Mouse (Mus musculus) heart, embryonic 15.5 days (tissue): ENCODE results near the gene Hemk1. TPM values are rescaled to one million over a fixed set of nuclear protein-coding genes. Genes with fewer than 3 reads are reported as not detected.

Source experiments
- ATAC-seq: fragments of 200-750 bp; cut with Nextera tagmentation; replicated peaks from 2 replicates; pipeline ENCODE4 v1.8.0; 2017; ENCODE audit warnings: low read depth, moderate TSS enrichment; ENCODE audit not compliant: insufficient number of reproducible peaks, insufficient read depth, low FRiP score
- H3K27ac ChIP-seq: fragments of 300-500 bp; sonication (generic); 2 replicates; pipeline ENCODE4 v1.5.1; 2015; ENCODE audit warnings: mild to moderate bottlenecking, inconsistent platforms
- H3K27me3 ChIP-seq: fragments of 300-500 bp; sonication (generic); 2 replicates; pipeline ENCODE4 v1.6.1; 2015; ENCODE audit warnings: inconsistent platforms
- H3K36me3 ChIP-seq: fragments of 300-500 bp; sonication (generic); 2 replicates; pipeline ENCODE4 v1.6.1; 2015; ENCODE audit warnings: mild to moderate bottlenecking, inconsistent platforms
- H3K4me1 ChIP-seq: fragments of 300-500 bp; sonication (generic); replicated peaks from 2 replicates; pipeline ENCODE4 v1.6.1; 2015; ENCODE audit warnings: inconsistent platforms
- H3K4me2 ChIP-seq: fragments of 300-500 bp; sonication (generic); 2 replicates; pipeline ENCODE4 v1.6.1; 2015; ENCODE audit warnings: inconsistent platforms, mild to moderate bottlenecking, moderate library complexity
- H3K4me3 ChIP-seq: fragments of 300-500 bp; sonication (generic); 2 replicates; pipeline ENCODE4 v1.5.1; 2015; ENCODE audit warnings: mild to moderate bottlenecking, inconsistent platforms
- H3K9ac ChIP-seq: fragments of 300-500 bp; sonication (generic); 2 replicates; pipeline ENCODE4 v1.6.1; 2015; ENCODE audit warnings: mild to moderate bottlenecking, inconsistent platforms
- H3K9me3 ChIP-seq: fragments of 300-500 bp; sonication (generic); replicated peaks from 2 replicates; pipeline ENCODE4 v1.6.1; 2016; ENCODE audit warnings: inconsistent platforms
- WGBS: fragments of 180-500 bp; shearing (Covaris S2); methylation state at CpG from one replicate; pipeline ENCODE4 v1.1.7; 2015; ENCODE audit warnings: mixed read lengths; 5-methylcytosine and 5-hydroxymethylcytosine counted together
- polyA plus RNA-seq: library from polyadenylated mRNA; unstranded; fragments of >200 nt; fragmentation: Nextera tagmentation; extraction: Ambion mirVana; gene quantifications from 2 replicates; pipeline ENCODE4 v1.2.1, GENCODE M21; 2015

Gene Hemk1
- 11.2 and 11.8 TPM in 2 replicates for polyA plus RNA-seq

GRCm38 (mm10) chr9:107338172-107338883 lies at the start of gene Hemk1:
Gene Hemk1, minus strand, starts transcription at chr9:107338350.
- Histone ChIP-seq H3K4me1 (peaks cover 34% of the 10 kb centered on the region), H3K27me3 (peaks cover 6% of the 10 kb centered on the region; the same call in 1 of the 2 replicates), H3K27ac (peak within 1 kb of the TSS; percentile 43), H3K36me3 (0 out of 2 replicates have a peak, but pooled peaks cover 3% of the 10 kb centered on the region), H3K9me3 (no peaks in the 10 kb centered on the region), H3K9ac (peak within 1 kb of the TSS; percentile 61), H3K4me3 (peak within 1 kb of the TSS; percentile 61), H3K4me2 (peak within 1 kb of the TSS; percentile 93)
- peak; percentile 65 for ATAC-seq
- WGBS = 5% methylated on average over 30 of the region's 30 CpGs

- WGBS = 78% methylated on average over 3 of the region's 3 CpGs
- no peak overlapping the region for H3K9ac ChIP-seq
These were observed 49.6 kb upstream of the Hemk1 start for GRCm38 (mm10) chr9:107387708-107388107.

GRCm38 (mm10) chr9:107386722-107387121 lies 48.6 kb upstream of the Hemk1 start:
- Histone ChIP-seq H3K9me3 (no peaks in the 10 kb centered on the region), H3K4me2 (no peak overlapping the region), H3K27me3 (peaks cover 54% of the 10 kb centered on the region), H3K4me3 (no peak overlapping the region), H3K4me1 (0 out of 2 replicates have a peak, but pooled peaks cover 2% of the 10 kb centered on the region), H3K9ac (no peak overlapping the region), H3K36me3 (no peaks in the 10 kb centered on the region), H3K27ac (no peak overlapping the region)
- WGBS = 78% methylated on average over 3 of the region's 3 CpGs
- ATAC-seq = no peak

More at GRCm38 (mm10) chr9:107387708-107388107, 49.6 kb upstream of the Hemk1 start:
- no peak overlapping the region for H3K4me2 ChIP-seq
- no peaks in the 10 kb centered on the region for H3K4me1 ChIP-seq
- H3K4me3 ChIP-seq = no peak overlapping the region
- no peak for ATAC-seq
- H3K9me3 ChIP-seq = no peaks in the 10 kb centered on the region
- H3K36me3 ChIP-seq = no peaks in the 10 kb centered on the region
- H3K27ac ChIP-seq = no peak overlapping the region
- peaks cover 45% of the 10 kb centered on the region for H3K27me3 ChIP-seq

- no peaks in the 10 kb centered on the region for H3K9me3 ChIP-seq
- no peak overlapping the region for H3K27ac ChIP-seq
- no peak overlapping the region for H3K9ac ChIP-seq
- 0 out of 2 replicates have a peak, but pooled peaks cover 2% of the 10 kb centered on the region for H3K4me1 ChIP-seq
- H3K27me3 ChIP-seq = peaks cover 73% of the 10 kb centered on the region
- WGBS = 43% methylated on average over 3 of the region's 3 CpGs
- no peaks in the 10 kb centered on the region for H3K36me3 ChIP-seq
- ATAC-seq = no peak
- H3K4me2 ChIP-seq = no peak overlapping the region
- H3K4me3 ChIP-seq = no peak overlapping the region
These were observed 46.2 kb upstream of the Hemk1 start for GRCm38 (mm10) chr9:107384396-107384795.

GRCm38 (mm10) chr9:107381723-107382122 lies 43.6 kb upstream of the Hemk1 start:
- Histone ChIP-seq H3K36me3 (no peaks in the 10 kb centered on the region), H3K4me2 (no peak overlapping the region), H3K9me3 (no peaks in the 10 kb centered on the region), H3K4me1 (peaks cover 9% of the 10 kb centered on the region; the same call in 1 of the 2 replicates), H3K27me3 (peaks cover 93% of the 10 kb centered on the region), H3K27ac (no peak overlapping the region), H3K9ac (no peak overlapping the region), H3K4me3 (no peak overlapping the region)
- ATAC-seq = no peak
- 2% methylated on average over 8 of the region's 8 CpGs for WGBS

GRCm38 (mm10) chr9:107377961-107378512 lies 39.9 kb upstream of the Hemk1 start:
- Histone ChIP-seq H3K27me3 (peaks cover 77% of the 10 kb centered on the region), H3K4me3 (peak overlapping the region; percentile 35), H3K4me2 (peak overlapping the region; percentile 57), H3K9me3 (no peaks in the 10 kb centered on the region), H3K36me3 (no peaks in the 10 kb centered on the region), H3K9ac (no peak overlapping the region), H3K4me1 (peaks cover 9% of the 10 kb centered on the region; the same call in 1 of the 2 replicates), H3K27ac (no peak overlapping the region)
- under 1% methylated on average over 35 of the region's 35 CpGs for WGBS
- ATAC-seq = no peak

GRCm38 (mm10) chr9:107375451-107375850 lies 37.3 kb upstream of the Hemk1 start:
- no peak for ATAC-seq
- Histone ChIP-seq H3K4me3 (no peak overlapping the region), H3K4me2 (no peak overlapping the region), H3K36me3 (no peaks in the 10 kb centered on the region), H3K27me3 (peaks cover 53% of the 10 kb centered on the region), H3K9ac (no peak overlapping the region), H3K4me1 (peaks cover 15% of the 10 kb centered on the region), H3K27ac (no peak overlapping the region), H3K9me3 (no peaks in the 10 kb centered on the region)
- WGBS = 33% methylated on average over 5 of the region's 5 CpGs

- Histone ChIP-seq H3K4me3 (no peak overlapping the region), H3K27ac (no peak overlapping the region), H3K4me2 (no peak overlapping the region), H3K36me3 (no peaks in the 10 kb centered on the region), H3K27me3 (peaks cover 44% of the 10 kb centered on the region), H3K9me3 (no peaks in the 10 kb centered on the region), H3K9ac (no peak overlapping the region), H3K4me1 (peaks cover 18% of the 10 kb centered on the region)
- WGBS = 9% methylated on average over 8 of the region's 8 CpGs
- no peak for ATAC-seq
These were observed 36.5 kb upstream of the Hemk1 start for GRCm38 (mm10) chr9:107374623-107375022.

- no peak for ATAC-seq
- H3K4me1 ChIP-seq = peaks cover 15% of the 10 kb centered on the region
- no peak overlapping the region for H3K4me3 ChIP-seq
- H3K9ac ChIP-seq = no peak overlapping the region
- no peaks in the 10 kb centered on the region for H3K9me3 ChIP-seq
- WGBS = 45% methylated on average over 4 of the region's 4 CpGs
- H3K27ac ChIP-seq = no peak overlapping the region
- no peaks in the 10 kb centered on the region for H3K36me3 ChIP-seq
- H3K27me3 ChIP-seq = peaks cover 24% of the 10 kb centered on the region
- H3K4me2 ChIP-seq = no peak overlapping the region
These were observed 34.3 kb upstream of the Hemk1 start for GRCm38 (mm10) chr9:107372441-107372840.

- Histone ChIP-seq H3K36me3 (no peaks in the 10 kb centered on the region), H3K4me1 (peaks cover 15% of the 10 kb centered on the region), H3K9ac (no peak overlapping the region), H3K27me3 (peaks cover 5% of the 10 kb centered on the region; the same call in 1 of the 2 replicates), H3K27ac (no peak overlapping the region), H3K9me3 (no peaks in the 10 kb centered on the region), H3K4me2 (no peak overlapping the region), H3K4me3 (no peak overlapping the region)
- no peak for ATAC-seq
- WGBS = 8% methylated on average over 4 of the region's 4 CpGs
These were observed 31.9 kb upstream of the Hemk1 start for GRCm38 (mm10) chr9:107370106-107370463.

GRCm38 (mm10) chr9:107369270-107370105 lies 31.3 kb upstream of the Hemk1 start:
- Histone ChIP-seq H3K9ac (no peak overlapping the region), H3K4me1 (peaks cover 15% of the 10 kb centered on the region), H3K4me3 (no peak overlapping the region), H3K9me3 (no peaks in the 10 kb centered on the region), H3K27ac (no peak overlapping the region), H3K36me3 (no peaks in the 10 kb centered on the region), H3K4me2 (no peak overlapping the region), H3K27me3 (no peaks in the 10 kb centered on the region; the same call in 1 of the 2 replicates)
- 24% methylated on average over 10 of the region's 10 CpGs for WGBS
- ATAC-seq = no peak
